Mouse (Mus musculus) brain, embryonic 18.5 days (tissue): Measurements from ENCODE around the gene Galt.
"Not testable (repeated sequence)": the region's sequence is repeated elsewhere in the genome, so short reads cannot be mapped to it uniquely, and the experiment has no call there.

Experiments
- DNase-seq: peaks from one replicate; pipeline ENCODE4 v3.0.0-alpha.2; 2012; ENCODE audit warnings: low read depth, low spot score

Gene Galt

DNA sequence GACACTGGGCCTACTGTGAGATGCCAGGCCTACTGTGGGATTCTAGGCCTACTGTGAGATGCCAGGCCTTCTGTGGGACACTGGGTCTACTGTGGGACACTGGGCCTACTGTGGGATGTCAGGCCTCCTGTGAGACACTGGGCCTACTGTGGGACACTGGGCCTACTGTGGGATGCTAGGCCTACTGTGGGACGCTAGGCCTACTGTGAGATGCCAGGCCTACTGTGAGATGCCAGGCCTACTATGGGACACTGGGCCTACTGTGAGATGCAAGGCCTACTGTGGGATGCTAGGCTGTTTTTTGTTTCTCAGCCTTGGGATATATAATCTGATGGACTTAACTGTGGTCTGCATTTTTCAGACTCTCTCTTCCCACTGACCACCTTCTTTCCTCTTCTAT is 20.8 kb downstream of the Galt start:
- not testable (repeated sequence) for DNase-seq

DNA sequence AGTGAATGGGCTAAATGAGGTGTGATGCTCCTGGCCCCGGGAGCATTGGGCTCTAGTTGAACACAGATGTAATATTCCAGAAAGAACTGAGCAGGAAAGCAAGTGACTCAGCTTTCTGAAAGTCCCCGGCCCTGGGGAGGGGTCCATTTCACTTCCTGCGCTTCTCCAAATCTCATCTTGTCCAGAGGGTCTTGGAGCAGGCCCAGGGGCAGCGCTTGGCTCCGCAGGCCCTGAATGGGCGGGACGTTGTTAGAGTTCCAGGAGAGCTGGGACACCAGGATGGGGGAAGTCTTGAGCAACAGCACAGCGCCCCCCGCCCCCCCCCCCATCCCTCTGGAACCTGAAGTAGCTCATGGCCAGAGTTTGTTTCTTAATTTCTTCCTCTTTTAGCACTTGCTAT is 26.2 kb downstream of the Galt start:
- DNase-seq, result not testable (repeated sequence)

DNA sequence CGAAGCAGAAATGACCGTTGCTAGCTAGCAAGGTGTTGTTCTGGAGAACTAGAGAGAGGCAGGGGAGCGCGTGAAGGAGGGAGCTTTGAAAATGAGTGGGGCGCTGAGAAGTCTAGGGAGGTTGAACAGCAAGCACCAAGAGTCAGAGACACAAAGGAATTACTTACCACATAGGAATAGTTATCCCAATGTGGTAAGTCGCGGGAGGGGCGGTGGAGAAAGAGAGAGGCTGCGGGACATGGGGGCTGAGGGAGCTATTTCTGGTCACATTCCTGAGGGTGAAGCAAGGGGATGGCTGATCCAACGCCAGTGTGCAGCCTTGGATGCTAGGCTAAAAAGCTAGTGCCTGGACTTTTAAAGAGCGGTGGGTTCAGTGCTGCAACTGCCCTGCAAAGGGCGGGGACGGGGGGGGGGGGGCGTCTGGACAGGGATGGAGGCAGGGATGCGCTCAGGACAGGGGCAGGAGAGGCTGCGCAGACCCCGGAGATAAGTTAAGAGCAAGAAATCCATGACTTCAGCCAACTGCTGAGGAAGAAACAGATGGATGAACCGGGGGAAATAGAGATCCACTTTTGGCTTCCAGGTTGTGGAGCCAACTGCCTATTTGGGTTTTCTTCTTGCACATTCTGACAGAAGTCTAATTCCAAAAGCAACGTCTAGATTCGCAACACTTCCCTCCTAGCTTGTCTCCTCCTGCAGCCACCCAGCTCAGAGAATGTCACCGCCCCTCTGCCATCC is 26.9 kb downstream of the Galt start:
- DNase-seq, result not testable (repeated sequence)

DNA sequence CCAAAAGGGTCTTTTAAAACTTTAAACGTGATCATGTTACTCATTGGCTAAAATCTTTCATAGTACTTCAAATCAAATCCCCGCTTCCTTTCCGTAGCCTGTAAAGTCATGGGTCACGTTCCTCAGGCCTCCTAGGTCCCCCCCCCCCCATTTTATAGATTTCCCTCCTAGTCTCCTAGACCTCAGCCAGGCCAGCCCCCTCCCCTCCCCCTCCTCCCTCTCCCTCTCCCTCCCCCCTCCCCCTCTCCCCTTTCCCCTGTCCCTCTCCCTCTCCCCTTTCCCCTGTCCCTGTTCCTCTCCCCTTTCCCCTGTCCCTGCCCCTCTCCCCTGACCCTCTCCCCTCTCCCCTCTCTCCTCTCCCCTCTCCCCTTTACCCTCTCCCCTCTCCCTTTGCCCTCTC is 27.7 kb downstream of the Galt start:
- not testable (repeated sequence) for DNase-seq

DNA sequence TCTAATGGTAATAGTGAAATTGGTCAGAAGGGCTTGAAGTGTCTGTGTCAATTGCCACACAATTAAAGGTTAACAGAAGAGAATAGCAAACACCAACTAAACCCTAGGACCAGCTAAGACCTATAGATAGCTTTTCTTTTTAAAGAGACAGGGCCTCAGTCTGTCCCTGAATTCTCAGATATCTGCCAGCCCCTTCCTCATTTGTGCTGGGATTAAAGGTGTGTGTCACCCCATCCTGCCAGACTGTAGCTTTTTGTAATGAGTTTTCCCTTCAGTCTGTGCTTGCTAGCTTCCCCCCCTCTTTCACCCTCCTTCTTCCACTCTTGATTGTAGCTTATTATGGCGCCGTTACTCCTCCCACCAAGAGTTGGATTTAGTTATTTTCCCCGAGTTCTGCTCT is 28.2 kb downstream of the Galt start:
- DNase-seq, result not testable (repeated sequence)
